Mouse (Mus musculus) gastrocnemius, postnatal 14 days (tissue): ENCODE data around the gene Ferd3l. TPM values are rescaled to one million over a fixed set of nuclear protein-coding genes. Genes with fewer than 3 reads are reported as not detected.

ENCODE experiments used
- DNase-seq: peaks from one replicate; pipeline ENCODE4 v3.0.0; 2021; ENCODE audit warnings: mixed read lengths
- intact Hi-C: fragments of 180-260 bp; cut with DNase I; formaldehyde crosslinking; loops from one replicate; pipeline ENCODE4 v1.15.1; 2025; ENCODE audit warnings: low total_unique reads
- total RNA-seq, 2 experiments: library from RNA; stranded (reverse); gene quantifications; 2 replicates each; pipeline ENCODE4 v1.2.3; 2021

Ferd3l gene
- total RNA-seq, 2 experiments from 2014 or later = not detected

GRCm38 (mm10) chr12:33963671-33964369, 35.6 kb downstream of the Ferd3l start:
- intact Hi-C loops = no loop called here
- DNase-seq = no peak

GRCm38 (mm10) chr12:33964427-33964826, 36.2 kb downstream of the Ferd3l start:
- no peak for DNase-seq
- intact Hi-C loops = no loop called here

- intact Hi-C loops = no loop called here
- no peak for DNase-seq
These were observed 37.6 kb downstream of the Ferd3l start for GRCm38 (mm10) chr12:33965661-33966360.

GRCm38 (mm10) chr12:33966490-33967415, 38.5 kb downstream of the Ferd3l start:
- intact Hi-C loops = no loop called here

GRCm38 (mm10) chr12:33967514-33967913, 39.3 kb downstream of the Ferd3l start:
- intact Hi-C loops = no loop called here
- no peak for DNase-seq

More at GRCm38 (mm10) chr12:33966490-33967415, 38.5 kb downstream of the Ferd3l start:
- peak; percentile 17 for DNase-seq

- intact Hi-C loops = no loop called here
- no peak for DNase-seq
These were observed 40.0 kb downstream of the Ferd3l start for GRCm38 (mm10) chr12:33968041-33968897.

GRCm38 (mm10) chr12:33968898-33969178, 40.6 kb downstream of the Ferd3l start:
- intact Hi-C loops = no loop called here
- no peak for DNase-seq

Other genes with a start within 250 kb of the Ferd3l start
- gene Twist1, start 29.2 kb downstream of the Ferd3l start, total RNA-seq = 1 to 10 TPM; 2.1 to 3.5 TPM